Mouse (Mus musculus): ENCODE data around the gene Slc12a6.

DNA sequence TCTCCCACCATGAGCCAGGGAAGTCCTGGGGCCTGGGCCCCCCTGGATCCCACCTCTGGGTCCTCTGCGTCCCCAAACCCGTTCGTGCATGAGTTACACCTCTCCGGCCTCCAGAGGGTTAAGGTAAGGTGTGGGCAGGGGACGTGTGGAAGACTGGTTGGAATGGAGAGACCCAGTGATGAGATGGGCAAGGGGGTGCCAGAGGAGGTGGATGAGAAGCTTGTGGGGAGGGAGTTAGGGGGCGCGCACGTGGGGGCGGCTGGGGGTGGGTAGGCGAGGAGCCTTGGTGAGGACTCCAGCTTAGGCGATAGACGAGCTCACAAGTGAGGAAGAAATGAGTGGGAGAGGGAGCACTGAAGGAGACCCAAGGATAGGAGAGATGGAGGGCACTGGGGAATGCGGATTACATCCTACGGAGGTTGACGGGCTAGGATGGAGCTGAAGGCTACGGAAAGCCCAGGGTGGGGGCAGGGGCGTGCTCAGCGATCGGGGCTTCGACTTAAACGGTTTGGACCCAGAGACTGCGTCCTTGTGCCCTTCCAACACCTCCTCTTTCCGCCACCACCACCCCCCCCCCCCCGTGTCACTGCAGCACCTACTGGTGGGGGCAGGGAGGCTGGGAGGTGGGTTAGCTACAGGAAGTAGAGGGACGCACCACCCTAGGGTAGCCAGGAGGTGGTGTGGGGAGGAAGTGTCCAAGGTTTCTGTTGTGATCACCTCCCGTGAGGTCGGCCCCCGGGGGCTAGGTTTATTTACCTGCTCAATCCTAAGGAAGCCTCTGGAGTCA, 25.5 kb upstream of the Slc12a6 start:
- TF ChIP-seq CTCF (IDR thresholded peaks at IDR 0.05; ENCODE audit: low read depth, low read length), result no peak
- no peak for TF ChIP-seq POLR2A (IDR thresholded peaks at IDR 0.05; ENCODE audit: insufficient read depth, low read length)
- no peak for TF ChIP-seq EP300 (IDR thresholded peaks at IDR 0.05; ENCODE audit: insufficient read depth, low read depth, low read length)

Measured in ES-Bruce4 (cell line).